Mouse (Mus musculus) naive thymus-derived CD4-positive, alpha-beta T cell, adult 2 months (primary cell): ENCODE data around the gene Nrtn.

Source experiments
- DNase-seq: peaks from one replicate; pipeline ENCODE4 v3.0.0-alpha.2; 2011; ENCODE audit warnings: low read depth

Gene Nrtn

GRCm38 (mm10) chr17:56762769-56763731 is 5.7 kb upstream of the Nrtn start:
- peak; percentile 89 for DNase-seq

GRCm38 (mm10) chr17:56761991-56762410 is 4.7 kb upstream of the Nrtn start:
- DNase-seq = peak; percentile 95

GRCm38 (mm10) chr17:56761077-56761476 is 3.7 kb upstream of the Nrtn start:
- no peak for DNase-seq

- no peak for DNase-seq
Measured at GRCm38 (mm10) chr17:56759261-56759660, 1.9 kb upstream of the Nrtn start.

GRCm38 (mm10) chr17:56758132-56758531 is 802 bp upstream of the Nrtn start:
- DNase-seq = peak; percentile 82

- peak; percentile 36 for DNase-seq
Measured at GRCm38 (mm10) chr17:56756703-56757399, 479 bp downstream of the Nrtn start.

GRCm38 (mm10) chr17:56754271-56755185 is 2.8 kb downstream of the Nrtn start:
- no peak for DNase-seq

GRCm38 (mm10) chr17:56753452-56753851 is 3.9 kb downstream of the Nrtn start:
- no peak for DNase-seq

- DNase-seq = peak; percentile 45
Measured at GRCm38 (mm10) chr17:56751404-56752072, 5.8 kb downstream of the Nrtn start.

GRCm38 (mm10) chr17:56744173-56744572 is 13.2 kb downstream of the Nrtn start:
- DNase-seq = no peak

- no peak for DNase-seq
Measured at GRCm38 (mm10) chr17:56740788-56741160, 16.6 kb downstream of the Nrtn start.

GRCm38 (mm10) chr17:56740118-56740787 is 17.1 kb downstream of the Nrtn start:
- DNase-seq = no peak

- no peak for DNase-seq
Measured at GRCm38 (mm10) chr17:56738221-56738620, 19.1 kb downstream of the Nrtn start.

GRCm38 (mm10) chr17:56736534-56736933 is 20.8 kb downstream of the Nrtn start:
- peak; percentile 45 for DNase-seq

- no peak for DNase-seq
Measured at GRCm38 (mm10) chr17:56729656-56730055, 27.7 kb downstream of the Nrtn start.

- no peak for DNase-seq
Measured at GRCm38 (mm10) chr17:56729151-56729550, 28.2 kb downstream of the Nrtn start.

GRCm38 (mm10) chr17:56728117-56728516 is 29.2 kb downstream of the Nrtn start:
- DNase-seq = no peak

- DNase-seq = no peak
Measured at GRCm38 (mm10) chr17:56727659-56728058, 29.7 kb downstream of the Nrtn start.

- DNase-seq = no peak
Measured at GRCm38 (mm10) chr17:56727029-56727649, 30.2 kb downstream of the Nrtn start.

GRCm38 (mm10) chr17:56723419-56724161 is 33.7 kb downstream of the Nrtn start:
- DNase-seq = no peak
